Mouse (Mus musculus) liver, embryonic 12.5 days (tissue): ENCODE data around the gene Lhx6. TPM values are rescaled to one million over a fixed set of nuclear protein-coding genes. Genes with fewer than 3 reads are reported as not detected.
"Not testable (repeated sequence)": the region's sequence is repeated elsewhere in the genome, so short reads cannot be mapped to it uniquely, and the experiment has no call there.

Source experiments
- ATAC-seq: fragments of 200-750 bp; cut with Nextera tagmentation; 2 replicates; pipeline ENCODE4 v1.8.0; 2017; ENCODE audit warnings: moderate number of reproducible peaks, mild to moderate bottlenecking, moderate library complexity
- H3K27ac ChIP-seq: fragments of 300-500 bp; sonication (generic); 2 replicates; pipeline ENCODE4 v1.5.1; 2016; ENCODE audit warnings: mild to moderate bottlenecking
- H3K27me3 ChIP-seq: fragments of 300-500 bp; sonication (generic); replicated peaks from 2 replicates; pipeline ENCODE4 v1.6.1; 2016; ENCODE audit warnings: mild to moderate bottlenecking, moderate library complexity
- H3K36me3 ChIP-seq: fragments of 300-500 bp; sonication (generic); 2 replicates; pipeline ENCODE4 v1.6.1; 2016; ENCODE audit warnings: mild to moderate bottlenecking, moderate library complexity
- H3K4me1 ChIP-seq: fragments of 300-500 bp; sonication (generic); 2 replicates; pipeline ENCODE4 v1.6.1; 2016
- H3K4me2 ChIP-seq: fragments of 300-500 bp; sonication (generic); 2 replicates; pipeline ENCODE4 v1.6.1; 2016; ENCODE audit warnings: mild to moderate bottlenecking, moderate library complexity
- H3K4me3 ChIP-seq: fragments of 300-500 bp; sonication (generic); 2 replicates; pipeline ENCODE4 v1.5.1; 2016; ENCODE audit warnings: mild to moderate bottlenecking, moderate library complexity
- H3K9ac ChIP-seq: fragments of 300-500 bp; sonication (generic); 2 replicates; pipeline ENCODE4 v1.6.1; 2016; ENCODE audit warnings: mild to moderate bottlenecking, moderate library complexity
- H3K9me3 ChIP-seq: fragments of 300-500 bp; sonication (generic); replicated peaks from 2 replicates; pipeline ENCODE4 v1.6.1; 2016; ENCODE audit warnings: mild to moderate bottlenecking, moderate library complexity
- WGBS: fragments of 180-500 bp; shearing (Covaris S2); methylation state at CpG from one replicate; pipeline ENCODE4 v1.1.7; 2016; ENCODE audit not compliant: insufficient replicate concordance; 5-methylcytosine and 5-hydroxymethylcytosine counted together
- polyA plus RNA-seq: library from polyadenylated mRNA; unstranded; fragments of >200 nt; fragmentation: Nextera tagmentation; extraction: Ambion mirVana; gene quantifications from 2 replicates; pipeline ENCODE4 v1.2.1, GENCODE M21; 2016

Lhx6 gene
- 0.29 and 0.39 TPM in 2 replicates for polyA plus RNA-seq

DNA sequence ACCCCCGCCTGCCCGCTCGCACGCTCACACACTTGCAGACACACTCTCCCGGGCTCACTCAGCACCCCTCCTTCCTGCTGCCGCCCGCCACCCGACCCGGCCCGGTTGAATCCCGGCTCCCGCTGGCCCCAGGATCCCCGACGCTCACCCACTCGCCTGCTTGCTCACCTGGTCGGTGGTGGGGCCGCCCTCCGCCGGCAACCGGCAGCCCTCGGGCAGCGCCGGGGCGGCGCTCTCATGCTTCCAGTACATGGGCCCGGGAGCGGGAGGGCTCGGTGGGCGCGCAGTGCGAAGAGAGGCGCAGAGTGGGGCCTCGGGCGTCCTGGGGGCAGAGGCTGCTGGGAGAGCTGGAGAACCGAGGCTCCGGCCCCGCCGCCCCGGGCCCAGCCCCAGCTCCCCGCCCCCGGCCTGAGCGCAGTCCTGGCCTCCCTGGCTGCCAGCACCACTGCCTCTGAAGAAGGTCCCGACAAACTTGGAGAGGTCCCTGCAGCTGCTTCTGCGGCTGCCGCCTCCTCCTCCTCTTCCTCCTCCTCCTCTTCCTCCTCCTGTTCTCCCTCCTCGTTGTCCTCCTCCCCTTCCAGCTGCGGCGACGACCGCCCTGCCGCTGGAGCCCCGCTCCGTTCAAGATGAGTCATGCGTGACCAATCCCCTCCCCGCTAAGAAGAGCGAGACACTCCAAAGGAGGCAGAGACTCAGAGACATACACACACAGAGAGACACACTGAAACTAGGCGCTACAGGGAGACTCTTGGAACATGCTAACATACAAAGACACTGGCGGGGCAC is at the start of gene Lhx6:
TSS of gene Lhx6 (minus strand) at position 453 of the 786 bp plus-strand sequence.
- no peak within 1 kb of the TSS for H3K27ac ChIP-seq
- peaks cover 26% of the 10 kb centered on the region; the same call in 1 of the 2 replicates for H3K4me1 ChIP-seq
- H3K27me3 ChIP-seq = peaks cover 99% of the 10 kb centered on the region
- no peak within 1 kb of the TSS for H3K9ac ChIP-seq
- no peak for ATAC-seq
- peak within 1 kb of the TSS; percentile 64 for H3K4me2 ChIP-seq
- no peaks in the 10 kb centered on the region for H3K36me3 ChIP-seq
- peak within 1 kb of the TSS; percentile 46 for H3K4me3 ChIP-seq
- 2% methylated on average over 50 of the region's 58 CpGs for WGBS
- no peaks in the 10 kb centered on the region for H3K9me3 ChIP-seq

DNA sequence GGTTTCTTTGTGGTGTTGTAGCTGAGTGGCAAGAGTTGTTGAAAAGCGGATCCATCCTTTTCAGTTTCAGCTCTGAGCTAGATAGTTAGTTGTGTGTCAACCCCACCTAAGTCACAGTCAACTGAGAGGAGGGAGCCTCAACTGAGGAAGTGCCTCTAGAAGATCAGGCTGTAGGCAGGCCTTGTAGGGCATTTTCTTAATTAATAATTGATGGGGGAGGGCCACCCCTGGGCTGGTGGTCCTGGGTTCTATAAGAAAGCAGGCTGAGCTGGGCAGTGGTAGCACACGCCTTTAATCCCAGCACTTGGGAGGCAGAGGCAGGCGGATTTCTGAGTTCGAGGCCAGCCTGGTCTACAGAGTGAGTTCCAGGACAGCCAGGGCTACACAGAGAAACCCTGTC is 47.2 kb upstream of the Lhx6 start:
- not testable (repeated sequence) for H3K4me3 ChIP-seq, H3K4me2 ChIP-seq, H3K27me3 ChIP-seq, H3K9me3 ChIP-seq, H3K27ac ChIP-seq, ATAC-seq, H3K9ac ChIP-seq, H3K4me1 ChIP-seq
- WGBS = 85% methylated on average over 4 of the region's 4 CpGs
- peaks cover 64% of the 10 kb centered on the region for H3K36me3 ChIP-seq

DNA sequence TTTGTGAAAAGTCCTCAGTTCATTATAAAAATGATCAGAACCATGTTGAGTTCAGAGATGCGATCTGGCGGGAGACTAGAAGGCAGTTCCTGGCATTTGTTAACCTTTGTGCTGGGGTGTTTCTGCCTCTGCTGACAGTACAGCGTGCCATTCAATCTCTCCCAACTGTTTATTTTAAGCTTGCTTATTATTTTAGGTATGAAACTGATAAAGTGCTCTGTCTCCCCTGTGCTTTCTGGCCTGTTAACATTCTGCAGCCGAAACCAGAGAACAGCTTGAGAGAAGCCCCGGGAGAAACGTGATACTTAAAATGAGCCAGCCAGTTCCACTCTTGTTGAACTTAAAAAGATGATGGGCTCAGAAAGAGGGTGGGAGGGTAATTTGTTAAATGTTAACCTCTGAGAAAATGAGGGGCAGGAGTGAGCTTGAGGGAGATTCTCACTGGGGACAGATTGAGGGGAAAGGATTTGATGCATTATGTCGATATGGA is 43.7 kb upstream of the Lhx6 start:
- WGBS = 84% methylated on average over 7 of the region's 7 CpGs
- Histone ChIP-seq H3K4me3 (no peak overlapping the region), H3K27ac (no peak overlapping the region), H3K9me3 (no peaks in the 10 kb centered on the region), H3K4me1 (no peaks in the 10 kb centered on the region), H3K27me3 (no peaks in the 10 kb centered on the region), H3K9ac (no peak overlapping the region), H3K36me3 (peaks cover 43% of the 10 kb centered on the region), H3K4me2 (no peak overlapping the region)
- no peak for ATAC-seq

DNA sequence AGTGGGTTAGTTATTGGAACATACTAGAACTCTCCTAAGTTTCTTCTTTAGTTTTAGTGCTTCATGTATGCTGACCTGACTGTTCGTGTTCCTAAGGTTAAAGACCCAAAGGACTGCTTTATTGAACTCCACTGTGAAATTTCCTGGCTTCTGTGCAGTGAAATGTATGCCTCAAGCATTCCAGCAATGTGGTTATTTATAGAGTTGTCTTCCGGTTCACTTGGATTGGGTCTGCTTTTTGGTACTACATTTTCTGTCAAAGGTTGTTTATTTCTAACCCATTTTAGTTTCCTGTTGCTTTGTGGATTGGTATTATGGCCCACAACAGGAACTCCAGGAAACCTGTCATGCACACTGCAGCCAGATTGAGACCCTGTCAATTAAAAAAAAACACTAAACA is 33.9 kb upstream of the Lhx6 start:
- H3K9me3 ChIP-seq = no peaks in the 10 kb centered on the region
- no peak overlapping the region for H3K4me2 ChIP-seq
- H3K9ac ChIP-seq = no peak overlapping the region
- 64% methylated on average over 2 of the region's 2 CpGs for WGBS
- no peak overlapping the region for H3K4me3 ChIP-seq
- H3K4me1 ChIP-seq = peaks cover 25% of the 10 kb centered on the region
- no peaks in the 10 kb centered on the region for H3K27me3 ChIP-seq
- peaks cover 33% of the 10 kb centered on the region for H3K36me3 ChIP-seq
- ATAC-seq = no peak
- H3K27ac ChIP-seq = 0 out of 2 replicates have a peak overlapping the region, but pooled peaks have one; percentile 4

DNA sequence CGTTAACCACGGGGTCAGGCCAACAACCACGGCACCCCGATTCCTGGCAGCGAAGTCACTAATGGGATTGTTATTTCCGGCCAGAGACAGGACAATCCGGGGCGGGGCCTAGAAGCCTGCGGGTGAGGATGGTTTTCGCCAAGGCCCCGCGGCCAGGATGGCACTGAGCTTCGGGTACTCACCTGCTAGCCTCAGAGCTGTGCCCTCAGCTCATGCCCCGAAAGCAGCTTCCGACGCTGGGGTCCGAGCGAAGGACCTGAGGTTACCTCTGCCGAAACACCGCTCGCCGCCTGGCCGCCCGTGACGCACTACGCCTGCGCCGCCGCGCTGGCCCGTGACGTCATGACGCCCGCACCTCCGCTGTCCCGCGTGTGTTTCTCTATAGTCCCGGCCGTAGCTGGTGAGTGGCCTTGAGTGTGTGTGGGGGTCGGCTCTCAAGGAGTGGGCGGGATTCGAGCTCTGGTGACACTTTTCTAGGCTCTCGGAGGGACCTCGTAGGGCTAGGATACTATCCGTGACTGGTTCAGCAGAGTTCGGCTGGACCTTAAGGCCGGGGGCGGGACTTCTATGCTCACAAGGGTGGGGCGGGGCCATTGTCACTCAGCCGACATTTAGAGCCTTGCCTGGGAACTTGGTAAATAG is 31.2 kb upstream of the Lhx6 start, which contains the start of the genes Mrrf and Rbm18:
TSS of gene Mrrf (plus strand) at position 90 of the 642 bp plus-strand sequence.
TSS of gene Rbm18 (minus strand) at position 474 of the 642 bp plus-strand sequence.
- peak within 1 kb of the TSS; percentile 78 for H3K4me2 ChIP-seq
- H3K27ac ChIP-seq = peak within 1 kb of the TSS; percentile 75
- peaks cover 28% of the 10 kb centered on the region for H3K4me1 ChIP-seq
- WGBS = under 1% methylated on average over 50 of the region's 50 CpGs
- no peaks in the 10 kb centered on the region for H3K27me3 ChIP-seq
- no peaks in the 10 kb centered on the region for H3K9me3 ChIP-seq
- ATAC-seq = peak; percentile 94
- peaks cover 34% of the 10 kb centered on the region for H3K36me3 ChIP-seq
- peak within 1 kb of the TSS; percentile 72 for H3K4me3 ChIP-seq
- peak within 1 kb of the TSS; percentile 77 for H3K9ac ChIP-seq

DNA sequence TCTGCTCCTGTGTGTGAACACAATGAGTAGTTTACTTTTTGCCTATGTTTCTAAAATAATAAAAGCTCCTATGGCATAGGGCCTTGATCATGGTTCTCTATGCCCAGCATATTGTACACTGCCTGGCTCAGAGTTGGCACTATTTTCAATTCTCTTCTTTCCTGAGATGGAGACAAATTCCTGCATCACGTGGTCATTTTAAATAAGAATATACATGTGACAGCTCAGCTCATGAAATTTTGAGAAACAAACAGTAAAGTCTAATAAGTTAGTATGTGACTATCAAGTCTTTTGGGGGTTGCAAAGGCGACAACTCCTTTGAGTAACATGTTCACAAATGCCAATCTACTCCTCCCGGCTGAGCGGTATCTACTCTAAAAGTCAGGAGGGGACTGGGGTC is 30.7 kb upstream of the Lhx6 start:
- Histone ChIP-seq H3K27me3 (no peaks in the 10 kb centered on the region), H3K27ac (peak overlapping the region; percentile 75), H3K36me3 (peaks cover 35% of the 10 kb centered on the region), H3K4me1 (peaks cover 28% of the 10 kb centered on the region), H3K4me2 (peak overlapping the region; percentile 78), H3K9ac (peak overlapping the region; percentile 77), H3K9me3 (no peaks in the 10 kb centered on the region), H3K4me3 (peak overlapping the region; percentile 72)
- ATAC-seq = no peak
- WGBS = under 1% methylated on average over 4 of the region's 4 CpGs

DNA sequence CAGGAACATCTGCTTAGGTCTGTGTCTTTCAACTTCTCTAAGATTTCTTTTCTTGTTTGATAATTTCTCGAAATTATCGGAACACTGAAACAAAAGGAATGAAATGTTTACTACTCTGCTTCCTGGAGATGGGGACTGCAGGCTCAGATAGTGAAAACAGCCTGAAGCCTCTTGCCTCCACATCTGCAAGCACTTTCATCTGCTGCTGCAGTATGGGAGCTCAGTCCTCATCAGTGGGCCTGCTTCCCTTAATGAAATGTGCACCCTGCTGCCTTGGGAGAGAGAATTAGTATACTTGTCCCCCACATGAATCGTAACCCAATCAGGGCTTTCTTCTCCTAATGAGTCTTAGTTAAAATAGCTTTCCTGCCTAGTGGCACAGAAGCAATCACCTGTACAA is 23.8 kb upstream of the Lhx6 start:
- H3K9me3 ChIP-seq = no peaks in the 10 kb centered on the region
- no peak overlapping the region for H3K9ac ChIP-seq
- H3K27ac ChIP-seq = no peak overlapping the region
- H3K36me3 ChIP-seq = peaks cover 88% of the 10 kb centered on the region
- no peak for ATAC-seq
- H3K27me3 ChIP-seq = no peaks in the 10 kb centered on the region
- H3K4me1 ChIP-seq = peaks cover 7% of the 10 kb centered on the region; the same call in 1 of the 2 replicates
- 84% methylated on average over 3 of the region's 3 CpGs for WGBS
- H3K4me3 ChIP-seq = no peak overlapping the region
- no peak overlapping the region for H3K4me2 ChIP-seq

DNA sequence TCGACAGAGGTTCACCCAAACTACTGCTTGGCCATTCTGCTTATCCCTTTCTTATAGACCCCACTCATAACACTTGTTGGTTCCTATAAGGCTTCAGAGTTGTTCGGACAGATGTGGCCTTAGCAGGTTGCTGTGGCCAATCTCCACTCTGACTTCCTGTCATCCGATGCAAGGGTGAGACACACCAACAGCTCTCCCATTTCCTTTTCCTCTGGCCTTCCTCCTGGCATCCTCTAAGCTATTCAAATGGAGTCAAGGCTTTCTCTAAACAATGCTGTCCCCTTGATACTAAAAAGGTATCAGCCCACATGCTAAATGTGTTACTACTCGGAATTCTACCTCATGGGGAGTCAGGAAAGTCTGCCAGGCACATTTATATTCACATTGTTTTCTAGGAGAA is 22.8 kb upstream of the Lhx6 start:
- WGBS = 62% methylated on average over 4 of the region's 4 CpGs
- no peaks in the 10 kb centered on the region for H3K9me3 ChIP-seq
- H3K4me3 ChIP-seq = no peak overlapping the region
- H3K4me1 ChIP-seq = peaks cover 7% of the 10 kb centered on the region; the same call in 1 of the 2 replicates
- H3K27me3 ChIP-seq = no peaks in the 10 kb centered on the region
- ATAC-seq = no peak
- H3K36me3 ChIP-seq = peaks cover 88% of the 10 kb centered on the region
- no peak overlapping the region for H3K9ac ChIP-seq
- no peak overlapping the region for H3K4me2 ChIP-seq
- H3K27ac ChIP-seq = no peak overlapping the region

DNA sequence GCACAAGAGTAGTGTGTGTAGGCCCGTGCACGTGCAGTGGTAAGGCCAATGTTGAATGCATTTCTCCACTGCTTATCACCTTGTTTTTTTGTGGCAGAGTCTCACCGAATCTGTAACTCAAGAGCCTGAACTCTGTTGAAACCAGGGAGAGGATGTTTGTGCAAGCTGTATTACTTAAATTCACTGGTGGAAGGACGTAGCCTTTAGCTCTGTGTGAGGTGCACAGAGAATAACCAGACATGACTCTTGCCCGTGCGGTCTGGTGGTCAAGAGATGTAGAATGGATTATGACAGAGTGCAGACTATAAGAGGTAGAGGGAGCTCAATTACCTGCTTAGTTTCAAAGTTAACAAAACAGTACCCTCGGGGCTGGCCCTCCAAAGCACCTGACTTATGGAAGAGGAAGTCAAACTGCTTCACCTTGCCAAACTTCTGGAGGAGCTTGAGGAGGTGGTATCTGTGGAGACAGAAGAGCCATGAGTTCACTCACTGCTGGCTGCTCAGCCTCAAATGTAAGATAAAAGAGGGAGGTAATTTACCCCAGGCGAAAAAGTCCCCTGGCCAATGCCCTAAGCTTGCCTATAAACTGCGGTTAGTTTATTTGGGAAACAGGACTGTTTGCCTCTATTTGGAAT is 21.7 kb upstream of the Lhx6 start:
- H3K36me3 ChIP-seq = peaks cover 88% of the 10 kb centered on the region

DNA sequence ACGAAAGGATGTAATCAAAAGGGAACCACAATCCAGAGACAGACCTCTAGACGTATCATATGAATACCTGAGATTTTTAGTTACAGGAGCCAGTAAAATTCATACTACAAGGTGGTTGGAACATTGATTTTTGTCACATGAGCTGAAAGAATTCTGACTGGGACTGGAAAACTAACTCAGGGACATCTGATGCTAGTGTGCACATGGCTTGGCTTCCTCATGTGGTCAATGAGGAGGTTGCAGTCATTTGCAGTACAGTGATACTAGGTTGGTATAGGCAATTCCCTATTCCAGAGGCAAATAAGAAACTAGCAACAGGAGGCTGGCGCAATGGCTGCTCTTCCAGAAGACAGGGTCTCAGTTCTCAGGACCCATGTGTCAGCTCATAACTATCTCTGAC is 7.4 kb upstream of the Lhx6 start:
- Histone ChIP-seq H3K9me3 (no peaks in the 10 kb centered on the region), H3K27ac (no peak overlapping the region), H3K27me3 (peaks cover 41% of the 10 kb centered on the region), H3K4me1 (no peaks in the 10 kb centered on the region), H3K36me3 (peaks cover 22% of the 10 kb centered on the region), H3K4me3 (no peak overlapping the region), H3K9ac (no peak overlapping the region), H3K4me2 (no peak overlapping the region)
- 45% methylated on average over 3 of the region's 3 CpGs for WGBS
- ATAC-seq = no peak

More for the DNA sequence above, 21.7 kb upstream of the Lhx6 start:
- WGBS = 86% methylated on average over 9 of the region's 9 CpGs
- Histone ChIP-seq H3K4me3 (no peak overlapping the region), H3K4me2 (no peak overlapping the region), H3K9ac (no peak overlapping the region), H3K27ac (no peak overlapping the region), H3K27me3 (no peaks in the 10 kb centered on the region), H3K4me1 (peaks cover 4% of the 10 kb centered on the region; the same call in 1 of the 2 replicates), H3K9me3 (no peaks in the 10 kb centered on the region)
- ATAC-seq = no peak

DNA sequence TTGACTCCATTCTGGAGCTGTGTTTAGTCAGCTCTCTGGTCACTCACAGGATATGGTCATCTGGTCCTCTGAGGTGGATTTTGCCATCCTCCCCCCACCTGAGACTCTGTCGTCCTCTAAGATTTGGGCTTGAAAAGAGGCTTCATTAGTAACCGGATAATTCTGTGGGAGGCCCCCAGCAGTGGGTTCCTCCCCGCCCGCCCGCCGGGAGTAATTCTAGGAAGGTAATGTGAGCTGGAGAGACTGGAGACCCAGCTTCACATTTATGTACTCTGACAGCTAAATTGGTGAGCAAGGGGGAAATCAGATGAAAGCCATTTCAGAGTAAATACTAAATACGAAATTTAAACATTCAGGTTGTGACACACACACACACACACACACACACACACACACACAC is 3.4 kb upstream of the Lhx6 start:
- Histone ChIP-seq H3K4me1 (peaks cover 12% of the 10 kb centered on the region; the same call in 1 of the 2 replicates), H3K27ac (no peak overlapping the region), H3K27me3 (peaks cover 81% of the 10 kb centered on the region), H3K4me3 (no peak overlapping the region), H3K9ac (no peak overlapping the region), H3K4me2 (no peak overlapping the region), H3K9me3 (no peaks in the 10 kb centered on the region), H3K36me3 (no peaks in the 10 kb centered on the region)
- ATAC-seq = no peak
- 9% methylated on average over 7 of the region's 7 CpGs for WGBS
